Mouse (Mus musculus) inflammation-experienced regulatory T-cells (primary cell): Measurements from ENCODE around the gene Olfr1510. TPM values are rescaled to one million over a fixed set of nuclear protein-coding genes. Genes with fewer than 3 reads are reported as not detected.

Experiments
- polyA plus RNA-seq, 2 experiments: library from polyadenylated mRNA; unstranded; fragments of 100-300 nt; shearing (Covaris generic); gene quantifications; one replicate each; pipeline ENCODE4 v1.2.1; 2017

Olfr1510 gene
- under 1 TPM; 0.20 to 0.37 TPM for polyA plus RNA-seq

GRCm38 (mm10) chr14:52414273-52414672 is at the start of gene Olfr1510:
Gene Olfr1510 (minus strand): TSS chr14:52414373.

GRCm38 (mm10) chr14:52442690-52443089 is 28.5 kb upstream of the Olfr1510 start, which contains the start of gene Olfr1509:
Gene Olfr1509 (plus strand): TSS chr14:52442990.

GRCm38 (mm10) chr14:52397279-52397678 is 16.9 kb downstream of the Olfr1510 start, which contains the start of gene Olfr1511:
Gene Olfr1511 (minus strand): TSS chr14:52397379.

GRCm38 (mm10) chr14:52379068-52379467 is 35.1 kb downstream of the Olfr1510 start, which contains the start of gene Olfr1512:
Gene Olfr1512 (minus strand): TSS chr14:52379168.

Other genes starting within 250 kb of the Olfr1510 start
- 10 to 100 TPM; 17.1 to 17.5 TPM for gene Supt16, start 217.0 kb downstream of the Olfr1510 start, polyA plus RNA-seq
- 10 to 100 TPM; 33.5 to 39.3 TPM for gene Chd8, start 156.6 kb downstream of the Olfr1510 start, polyA plus RNA-seq
- 10 to 100 TPM; 83.7 to 89.2 TPM for gene Tox4, start 135.2 kb downstream of the Olfr1510 start, polyA plus RNA-seq
- gene Rab2b, start 134.8 kb downstream of the Olfr1510 start, polyA plus RNA-seq, result 10 to 100 TPM; 14.1 to 25.9 TPM
- gene Mettl3, start 109.2 kb downstream of the Olfr1510 start, polyA plus RNA-seq, result 10 to 100 TPM; 64.7 to 72.9 TPM
- gene Sall2, start 85.6 kb downstream of the Olfr1510 start, polyA plus RNA-seq, result 1 to 10 TPM; 2.9 to 3.8 TPM
- under 1 TPM in 1 of 2 experiments, not detected in 1; 0.78 TPM for gene Olfr1513, start 58.0 kb downstream of the Olfr1510 start, polyA plus RNA-seq
- not detected for gene Olfr1512, start 35.2 kb downstream of the Olfr1510 start, polyA plus RNA-seq
- 1 to 10 TPM in 1 of 2 experiments, not detected in 1; 1.2 TPM for gene Olfr1511, start 17.0 kb downstream of the Olfr1510 start, polyA plus RNA-seq
- gene Olfr1509, start 28.6 kb upstream of the Olfr1510 start, polyA plus RNA-seq, result under 1 TPM; 0.28 to 0.29 TPM
- gene Olfr1508, start 53.1 kb upstream of the Olfr1510 start, polyA plus RNA-seq, result not detected
- gene Olfr1507, start 81.4 kb upstream of the Olfr1510 start, polyA plus RNA-seq, result 1 to 10 TPM in 1 of 2 experiments, not detected in 1; 2.3 TPM